Mouse (Mus musculus): ENCODE data around the gene Acsm5. TPM values are rescaled to one million over a fixed set of nuclear protein-coding genes. Genes with fewer than 3 reads are reported as not detected.
"Not testable (repeated sequence)": the region's sequence is repeated elsewhere in the genome, so short reads cannot be mapped to it uniquely, and the experiment has no call there.

Acsm5 gene
- polyA plus RNA-seq, 1 experiment from 2014 or later = not detected

GRCm38 (mm10) chr7:119562476-119562875 lies 43.2 kb downstream of the Acsm5 start:
- H3K9me3 ChIP-seq (ENCODE audit: control insufficient read depth, low read length); ATAC-seq; H3K27me3 ChIP-seq (replicated peaks; ENCODE audit: control insufficient read depth, insufficient read depth, low read length); H3K9ac ChIP-seq (replicated peaks; ENCODE audit: low read depth, low read length); H3K4me3 ChIP-seq (replicated peaks; ENCODE audit: low read length); H3K4me2 ChIP-seq (ENCODE audit: low read length); H3K4me1 ChIP-seq (replicated peaks; ENCODE audit: control insufficient read depth, insufficient read depth, low read length); H3K27ac ChIP-seq (ENCODE audit: low read length); H3K36me3 ChIP-seq (ENCODE audit: control insufficient read depth, insufficient read depth): not testable (repeated sequence)
- WGBS = 80% methylated on average over 2 of the region's 2 CpGs

GRCm38 (mm10) chr7:119594530-119595107 lies 75.4 kb downstream of the Acsm5 start:
- ATAC-seq = no peak
- 83% methylated on average over 3 of the region's 3 CpGs for WGBS
- Histone ChIP-seq H3K4me3 (replicated peaks; ENCODE audit: low read length) (no peak overlapping the region), H3K4me2 (ENCODE audit: low read length) (no peak overlapping the region), H3K27ac (ENCODE audit: low read length) (no peak overlapping the region), H3K4me1 (replicated peaks; ENCODE audit: control insufficient read depth, insufficient read depth, low read length) (no peaks in the 10 kb centered on the region), H3K9me3 (ENCODE audit: control insufficient read depth, low read length) (no peaks in the 10 kb centered on the region), H3K9ac (replicated peaks; ENCODE audit: low read depth, low read length) (no peak overlapping the region), H3K36me3 (ENCODE audit: control insufficient read depth, insufficient read depth) (no peaks in the 10 kb centered on the region), H3K27me3 (replicated peaks; ENCODE audit: control insufficient read depth, insufficient read depth, low read length) (no peaks in the 10 kb centered on the region)

Other genes with a start within 250 kb of the Acsm5 start
- gene Gp2, start 60.2 kb upstream of the Acsm5 start, polyA plus RNA-seq (2015; fragmentation: Nextera tagmentation; extraction: Ambion mirVana) = not detected in 2 replicates
- not detected in 2 replicates for gene Umod, start 40.2 kb upstream of the Acsm5 start, polyA plus RNA-seq (2015; fragmentation: Nextera tagmentation; extraction: Ambion mirVana)
- gene Pdilt, start 4.0 kb downstream of the Acsm5 start, polyA plus RNA-seq (2015; fragmentation: Nextera tagmentation; extraction: Ambion mirVana) = not detected in 2 replicates
- not detected in 2 replicates for gene Acsm2, start 34.9 kb downstream of the Acsm5 start, polyA plus RNA-seq (2015; fragmentation: Nextera tagmentation; extraction: Ambion mirVana)
- not detected in 2 replicates for gene Acsm1, start 87.6 kb downstream of the Acsm5 start, polyA plus RNA-seq (2015; fragmentation: Nextera tagmentation; extraction: Ambion mirVana)
- gene Acsm4, start 170.6 kb downstream of the Acsm5 start, polyA plus RNA-seq (2015; fragmentation: Nextera tagmentation; extraction: Ambion mirVana) = 0.09 TPM in 1 of 2 replicates, not detected in the other
- 96.6 and 103 TPM in 2 replicates for gene Thumpd1, start 201.3 kb downstream of the Acsm5 start, polyA plus RNA-seq (2015; fragmentation: Nextera tagmentation; extraction: Ambion mirVana)
- gene Acsm3, start 241.5 kb downstream of the Acsm5 start, polyA plus RNA-seq (2015; fragmentation: Nextera tagmentation; extraction: Ambion mirVana) = not detected in 2 replicates